8 mouse cellular contexts compared by ENCODE assay signal in the genomic region with DNA sequence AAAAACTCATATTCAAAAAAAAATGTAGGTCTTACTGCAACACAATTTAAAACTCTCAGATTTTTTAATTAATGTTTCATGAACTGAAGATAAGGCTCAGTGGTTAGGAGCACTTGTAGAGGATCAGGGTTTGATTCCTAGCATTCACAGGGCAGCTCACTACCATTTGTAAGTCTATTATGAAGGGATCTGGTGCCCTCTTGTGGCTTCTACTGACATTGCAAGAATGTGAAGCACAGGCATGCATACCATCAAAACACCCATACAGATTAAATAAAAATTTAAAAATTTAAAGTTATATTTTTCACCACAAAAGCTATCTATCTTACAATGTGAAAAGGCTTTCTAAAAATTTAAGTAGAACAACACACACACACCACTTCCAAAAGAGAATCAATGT.
A peak's percentile ranks its signal among the peaks of the same experiment; 100 is the strongest.
DNase-seq lines count a peak whose midpoint lies in the region; ATAC-seq lines count a peak whose summit lies in the region.
"Had no signal": no experiment of that assay in that cellular context is flagged by ENCODE, and none has a peak within 500 bp of the region (broad histone marks: within the 10 kb centered on the region; RNA-seq: fewer than 3 reads in every experiment).

No protein-coding gene starts in this region.

- no peaks in the 10 kb centered on the region for H3K36me3 ChIP-seq in kidney, embryonic 16.5 days (ENCODE audit: insufficient read depth, low read length)
- no peaks in the 10 kb centered on the region for H3K36me3 ChIP-seq in embryonic facial prominence, embryonic 11.5 days (replicated peaks; ENCODE audit: control insufficient read depth, insufficient read depth, low read depth, low read length)
- H3K36me3 ChIP-seq in liver, embryonic 13.5 days: no peaks in the 10 kb centered on the region
- H3K36me3 ChIP-seq: liver, embryonic 15.5 days had no signal

- peak; percentile 7 to 57 for DNase-seq in kidney, adult 8-10 months
- peak; percentile 54 for DNase-seq in R1 (ENCODE audit: low read depth, low spot score)
- DNase-seq in embryonic facial prominence, embryonic 11.5 days (ENCODE audit: low spot score): peak; percentile 49
- DNase-seq in liver, embryonic 13.5 days: peak; percentile 9
- peak; percentile 70 for DNase-seq in thymus, postnatal 0 days (ENCODE audit: low spot score)

- H3K4me1 ChIP-seq in kidney, embryonic 16.5 days (ENCODE audit: insufficient read depth, low read length): no peaks in the 10 kb centered on the region
- no peaks in the 10 kb centered on the region for H3K4me1 ChIP-seq in embryonic facial prominence, embryonic 11.5 days (ENCODE audit: control insufficient read depth, insufficient read depth, low read length)
- no peaks in the 10 kb centered on the region for H3K4me1 ChIP-seq in liver, embryonic 13.5 days (replicated peaks)
- H3K4me1 ChIP-seq: liver, embryonic 15.5 days had no signal

- H3K27ac ChIP-seq in kidney, embryonic 16.5 days (ENCODE audit: low read length): no peak overlapping the region
- no peak overlapping the region for H3K27ac ChIP-seq in embryonic facial prominence, embryonic 11.5 days (replicated peaks; ENCODE audit: low read depth, low read length)
- H3K27ac ChIP-seq in liver, embryonic 13.5 days: no peak overlapping the region
- H3K27ac ChIP-seq: liver, embryonic 15.5 days had no signal

- no peaks in the 10 kb centered on the region for H3K9me3 ChIP-seq in kidney, embryonic 16.5 days (ENCODE audit: low read length)
- H3K9me3 ChIP-seq in embryonic facial prominence, embryonic 11.5 days (replicated peaks; ENCODE audit: control insufficient read depth, low read length): no peaks in the 10 kb centered on the region
- no peaks in the 10 kb centered on the region for H3K9me3 ChIP-seq in liver, embryonic 13.5 days (replicated peaks)
- H3K9me3 ChIP-seq: liver, embryonic 15.5 days had no signal

- H3K27me3 ChIP-seq in kidney, embryonic 16.5 days (ENCODE audit: insufficient read depth, low read length): no peaks in the 10 kb centered on the region
- H3K27me3 ChIP-seq in embryonic facial prominence, embryonic 11.5 days (ENCODE audit: control insufficient read depth, insufficient read depth, low read length): no peaks in the 10 kb centered on the region
- no peaks in the 10 kb centered on the region for H3K27me3 ChIP-seq in liver, embryonic 13.5 days
- H3K27me3 ChIP-seq: liver, embryonic 15.5 days had no signal

- H3K4me3 ChIP-seq in kidney, embryonic 16.5 days (ENCODE audit: low read length): no peak overlapping the region
- H3K4me3 ChIP-seq in embryonic facial prominence, embryonic 11.5 days (ENCODE audit: low read depth, low read length): no peak overlapping the region
- no peak overlapping the region for H3K4me3 ChIP-seq in liver, embryonic 13.5 days (replicated peaks)
- H3K4me3 ChIP-seq: liver, embryonic 15.5 days had no signal

- H3K9ac ChIP-seq in kidney, embryonic 16.5 days (replicated peaks; ENCODE audit: low read length): no peak overlapping the region
- H3K9ac ChIP-seq in embryonic facial prominence, embryonic 11.5 days (replicated peaks; ENCODE audit: low read length): no peak overlapping the region
- no peak overlapping the region for H3K9ac ChIP-seq in liver, embryonic 13.5 days
- H3K9ac ChIP-seq: liver, embryonic 15.5 days had no signal

- H3K4me2 ChIP-seq in kidney, embryonic 16.5 days (replicated peaks; ENCODE audit: low read depth, low read length): no peak overlapping the region
- H3K4me2 ChIP-seq in embryonic facial prominence, embryonic 11.5 days (ENCODE audit: low read depth, low read length): no peak overlapping the region
- no peak overlapping the region for H3K4me2 ChIP-seq in liver, embryonic 13.5 days
- H3K4me2 ChIP-seq: liver, embryonic 15.5 days had no signal

- no peak for ATAC-seq in kidney, embryonic 16.5 days (ENCODE audit: low FRiP score, low TSS enrichment)
- peak; percentile 74 for ATAC-seq in CD4-positive, CD25-positive, alpha-beta regulatory T cell, adult 4 months
- no peak for ATAC-seq in embryonic facial prominence, embryonic 11.5 days (replicated peaks; ENCODE audit: insufficient number of reproducible peaks, low FRiP score, low TSS enrichment, low read depth)
- no peak for ATAC-seq in liver, embryonic 13.5 days (ENCODE audit: low read depth)

Comparison
In these comparisons a context has a peak if more than half of its experiments do, and no peak if none do; other contexts are left out.
1. DNase-seq: peak in every context shown above with its lines; median percentile 70 in thymus, postnatal 0 days; 54 in R1; 49 in embryonic facial prominence, embryonic 11.5 days; 32 in kidney, adult 8-10 months; 9 in liver, embryonic 13.5 days.